Mouse (Mus musculus) lung, adult 2 months (tissue): ENCODE results near the gene Cass4. TPM values are rescaled to one million over a fixed set of nuclear protein-coding genes. Genes with fewer than 3 reads are reported as not detected.

Experiments used
- DNase-seq: peaks from one replicate; pipeline ENCODE4 v3.0.0; 2022
- H3K4me1 ChIP-seq: fragments of 200-500 bp; 2 replicates; pipeline ENCODE4 v1.6.1; 2011; ENCODE audit warnings: low read length; ENCODE audit not compliant: control insufficient read depth, insufficient read depth
- H3K4me3 ChIP-seq: fragments of 200-500 bp; replicated peaks from 2 replicates; pipeline ENCODE3; 2011; ENCODE audit warnings: low read depth, mild to moderate bottlenecking, control low read depth, low read length; ENCODE audit errors: extremely low read depth
- CTCF ChIP-seq: fragments of 200-500 bp; IDR thresholded peaks from 2 replicates; pipeline ENCODE4 v1.5.1; 2011; ENCODE audit warnings: mild to moderate bottlenecking, low read length, control low read depth; ENCODE audit not compliant: insufficient read depth
- POLR2A ChIP-seq: fragments of 200-500 bp; IDR thresholded peaks from 2 replicates; pipeline ENCODE4 v1.6.1; 2011; ENCODE audit warnings: low read depth, mild to moderate bottlenecking, control low read depth, low read length, borderline replicate concordance; ENCODE audit errors: extremely low read depth
- WGBS: fragments of 180-500 bp; shearing (Covaris S2); methylation state at CpG from one replicate; pipeline ENCODE4 v1.1.7; 2018; 5-methylcytosine and 5-hydroxymethylcytosine counted together
- polyA plus RNA-seq: library from polyadenylated mRNA; depleted of rRNA; stranded (reverse); fragments of >200 nt; gene quantifications from 2 replicates; pipeline ENCODE4 v1.2.3, GENCODE M21; 2012

The Cass4 gene
- polyA plus RNA-seq, 1 experiment: 7.6 TPM

DNA sequence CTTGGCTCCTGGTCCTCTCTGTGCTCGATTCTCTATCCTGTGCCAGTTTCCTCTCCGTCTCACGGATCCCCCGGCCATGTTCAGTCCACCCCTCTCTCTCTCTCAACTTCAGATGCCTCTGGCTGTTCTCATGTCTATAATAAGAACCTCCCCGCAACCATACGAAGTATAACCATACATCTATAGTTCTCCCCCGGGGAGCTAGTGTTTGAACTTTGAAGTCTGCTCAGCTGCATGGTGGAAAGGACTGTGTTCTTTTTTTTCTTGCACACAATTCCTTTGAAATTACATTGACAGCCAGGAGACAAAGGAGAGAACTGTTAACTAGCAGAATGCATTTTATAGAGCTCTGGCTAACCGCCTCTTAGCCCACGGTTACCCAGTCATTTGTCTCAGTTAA, 38.8 kb upstream of the Cass4 start:
- no peak for DNase-seq
- 77% methylated on average over 9 of the region's 9 CpGs for WGBS
- TF ChIP-seq POLR2A (no peak), CTCF (no peak)
- H3K4me1 ChIP-seq: 0 out of 2 replicates have a peak, but pooled peaks cover 2% of the 10 kb centered on the region
- no peak overlapping the region for H3K4me3 ChIP-seq

DNA sequence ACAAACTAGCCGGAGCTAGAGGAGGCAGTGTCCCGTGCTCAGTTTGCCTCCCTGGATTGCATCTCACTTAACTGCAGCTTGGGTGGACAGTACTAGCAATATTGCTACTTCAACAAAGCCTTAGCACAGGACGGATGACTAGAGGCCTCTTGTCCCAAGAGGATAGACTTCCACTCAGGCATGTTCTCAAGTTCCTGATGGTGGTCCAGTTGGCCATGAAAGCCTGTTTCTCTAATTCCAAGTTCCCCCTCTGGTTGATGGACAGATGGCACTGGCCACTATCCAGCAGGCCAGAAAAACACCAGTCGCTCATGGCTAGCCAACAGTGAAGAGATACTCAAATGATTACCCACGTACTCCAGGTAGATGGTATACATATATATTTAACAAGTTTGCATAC, 37.8 kb upstream of the Cass4 start:
- no peak for DNase-seq
- H3K4me1 ChIP-seq: no peaks in the 10 kb centered on the region
- 86% methylated on average over 5 of the region's 5 CpGs for WGBS
- no peak for TF ChIP-seq CTCF
- no peak for TF ChIP-seq POLR2A
- H3K4me3 ChIP-seq: no peak overlapping the region

DNA sequence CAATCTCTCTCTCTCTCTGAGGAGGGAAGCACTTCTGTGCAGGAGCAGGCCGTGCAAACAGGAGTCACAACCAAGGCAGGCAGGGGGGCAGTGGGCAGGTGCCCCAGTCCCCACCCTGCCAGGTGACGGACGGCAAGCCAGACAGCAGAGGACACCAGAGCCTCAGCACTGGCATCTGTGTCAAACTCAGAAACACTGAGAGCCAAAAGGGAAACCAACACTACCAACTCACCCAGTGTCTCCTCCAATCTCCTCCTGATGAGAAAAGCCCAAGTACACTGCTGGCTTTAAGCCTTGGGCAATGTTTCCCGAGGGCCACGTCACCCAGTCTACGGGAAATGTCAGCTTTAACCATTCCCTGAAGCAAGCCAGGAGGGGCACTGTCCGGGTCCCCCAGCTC, 30.4 kb upstream of the Cass4 start:
- WGBS: 80% methylated on average over 7 of the region's 7 CpGs
- no peak for TF ChIP-seq POLR2A
- TF ChIP-seq CTCF: no peak
- DNase-seq: no peak
- Histone ChIP-seq H3K4me3 (no peak overlapping the region), H3K4me1 (no peaks in the 10 kb centered on the region)

DNA sequence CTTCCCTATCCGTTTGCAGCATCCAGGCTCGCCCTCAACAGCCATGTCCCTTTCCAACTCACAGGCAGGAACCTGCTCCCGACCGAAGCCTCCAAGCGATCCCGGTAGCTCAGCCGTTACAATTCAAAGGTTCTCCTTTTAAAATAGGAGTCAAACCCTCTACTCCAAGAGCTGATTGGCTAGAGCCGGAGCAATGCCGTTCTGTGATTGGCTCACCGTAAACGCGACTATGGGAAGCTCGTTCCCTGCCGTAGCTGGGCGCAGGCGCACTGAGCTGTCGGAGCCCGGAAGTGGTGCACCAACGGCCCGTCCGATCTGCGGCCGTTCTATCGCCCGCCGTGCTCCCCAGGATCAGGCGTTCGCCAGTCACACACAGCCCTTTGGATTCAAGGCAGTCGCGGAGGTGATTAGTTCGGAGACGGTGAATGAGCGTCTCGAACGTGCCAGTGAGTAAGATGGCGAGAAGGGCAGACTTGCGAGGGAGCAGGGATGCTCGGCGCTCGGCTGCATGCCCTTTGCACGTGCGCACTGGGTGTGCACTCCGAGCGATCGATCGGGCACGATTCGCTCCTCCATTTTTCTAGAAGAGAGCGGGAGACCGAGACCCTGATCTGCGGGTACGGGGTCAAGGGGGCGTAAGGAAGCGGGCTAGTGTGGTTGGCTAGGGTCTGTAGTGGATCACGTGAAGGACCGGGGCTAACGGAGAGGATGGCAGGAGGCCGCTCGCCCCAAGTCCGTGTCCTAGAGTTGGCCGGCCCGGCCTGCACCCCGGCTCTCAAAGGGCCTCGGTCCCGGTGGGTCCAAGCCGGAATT, 23.0 kb upstream of the Cass4 start, which contains the start of the genes Aurka and Cstf1:
Gene Aurka (minus strand): TSS at position 125 of the 813 bp plus-strand sequence.
Gene Cstf1 (plus strand): TSS at position 271 of the 813 bp plus-strand sequence.
- under 1% methylated on average over 66 of the region's 66 CpGs for WGBS
- TF ChIP-seq POLR2A: peak; percentile 4; the same call in 1 of the 2 replicates
- no peak for TF ChIP-seq CTCF
- peak; percentile 94 for DNase-seq
- peak within 1 kb of the TSS; percentile 94 for H3K4me3 ChIP-seq
- H3K4me1 ChIP-seq: peaks cover 10% of the 10 kb centered on the region

DNA sequence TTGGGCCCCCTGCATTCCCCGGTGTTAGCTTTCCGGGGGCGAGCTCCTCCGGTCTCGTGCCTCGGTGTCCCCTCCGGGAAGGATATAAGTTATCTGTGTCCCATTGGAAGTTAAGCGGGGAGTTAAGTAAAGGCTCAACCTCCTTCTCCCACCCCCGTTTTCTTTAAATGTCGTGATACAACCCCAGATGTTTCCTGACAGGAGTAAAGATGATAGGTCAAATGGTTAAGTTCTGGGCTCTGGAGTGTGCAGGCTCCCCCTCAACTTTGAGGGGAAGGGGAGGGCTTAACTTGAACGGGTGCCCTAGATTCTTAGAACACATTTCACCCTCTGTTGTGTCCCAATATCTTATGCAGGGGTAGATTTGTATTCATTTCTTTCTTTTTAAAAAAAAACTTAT, 22.3 kb upstream of the Cass4 start:
- no peak for DNase-seq
- WGBS: 2% methylated on average over 11 of the region's 11 CpGs
- TF ChIP-seq CTCF (no peak), POLR2A (no peak)
- H3K4me3 ChIP-seq: peak overlapping the region; percentile 94
- H3K4me1 ChIP-seq: peaks cover 10% of the 10 kb centered on the region

DNA sequence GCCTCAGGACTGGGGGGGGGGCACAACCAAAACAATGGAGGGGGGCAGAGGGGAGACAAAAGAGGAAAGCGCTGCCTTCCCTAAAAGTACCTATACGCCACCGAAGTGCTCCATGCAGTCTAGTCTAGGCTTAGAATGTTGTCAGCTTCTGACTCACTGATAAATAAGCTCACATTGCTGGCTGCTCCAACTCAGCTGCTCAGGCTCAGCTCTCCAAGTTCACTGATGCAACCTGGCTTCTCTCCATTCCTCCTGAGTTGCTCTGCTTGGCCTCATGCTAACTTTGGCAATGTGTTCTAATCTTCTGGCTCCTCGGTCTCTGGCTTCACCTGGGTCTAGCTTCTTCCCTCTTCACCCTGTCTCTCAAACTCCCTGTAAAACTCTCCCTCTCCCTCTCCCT, 17.0 kb upstream of the Cass4 start:
- 68% methylated on average over 4 of the region's 4 CpGs for WGBS
- peaks cover 2% of the 10 kb centered on the region for H3K4me1 ChIP-seq
- no peak for DNase-seq
- TF ChIP-seq POLR2A (no peak), CTCF (no peak)
- no peak overlapping the region for H3K4me3 ChIP-seq

DNA sequence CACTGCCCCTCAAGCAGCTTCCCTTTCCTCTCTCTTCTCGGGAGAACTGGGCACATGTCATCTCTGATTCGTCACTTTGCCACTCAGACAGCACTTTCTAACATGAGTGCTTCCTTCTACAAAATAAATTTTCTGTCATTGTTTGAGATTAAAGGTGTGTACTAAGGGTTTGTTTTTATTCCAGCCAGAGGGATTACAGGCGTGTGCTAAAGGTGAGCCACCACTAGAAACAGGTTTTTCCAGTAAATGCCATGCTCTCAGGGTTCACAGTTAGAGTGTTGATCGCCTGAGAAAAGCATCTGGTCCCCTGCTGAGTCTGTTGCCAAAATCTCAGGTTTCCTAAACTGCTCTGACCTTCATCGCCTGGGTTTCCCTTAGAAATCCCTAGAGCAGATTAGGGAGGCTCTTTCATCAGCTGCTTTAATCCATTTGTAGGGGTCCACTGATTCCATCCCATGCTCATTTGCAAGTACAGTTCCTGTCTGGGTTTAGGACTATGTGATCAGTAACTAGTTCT, 16.5 kb upstream of the Cass4 start:
- TF ChIP-seq POLR2A: no peak
- no peak for TF ChIP-seq CTCF
- Histone ChIP-seq H3K4me1 (no peaks in the 10 kb centered on the region), H3K4me3 (no peak overlapping the region)
- WGBS: 57% methylated on average over 5 of the region's 5 CpGs
- no peak for DNase-seq

DNA sequence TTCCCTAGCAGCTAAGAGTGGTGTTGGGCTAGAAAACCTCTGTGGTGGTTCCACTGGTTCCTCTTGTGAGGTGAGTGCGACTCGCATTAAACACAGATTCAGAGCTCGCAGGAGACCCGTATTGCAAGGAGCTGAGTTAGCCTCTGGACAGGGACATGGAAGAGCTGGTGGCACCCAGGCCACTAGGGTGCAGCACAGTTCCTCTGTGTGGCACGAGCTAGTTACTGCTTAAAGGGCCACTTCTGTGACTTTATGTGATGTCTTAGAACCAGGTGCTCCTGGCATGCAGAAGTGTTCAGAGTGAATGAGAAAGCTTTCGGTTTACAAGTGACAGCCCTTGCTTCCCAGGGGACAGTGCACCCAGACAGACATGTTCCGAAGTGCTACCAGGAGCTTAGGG, 15.3 kb upstream of the Cass4 start:
- TF ChIP-seq CTCF (peak; percentile 78), POLR2A (no peak)
- DNase-seq: peak; percentile 25
- 60% methylated on average over 7 of the region's 7 CpGs for WGBS
- Histone ChIP-seq H3K4me3 (no peak overlapping the region), H3K4me1 (no peaks in the 10 kb centered on the region)

DNA sequence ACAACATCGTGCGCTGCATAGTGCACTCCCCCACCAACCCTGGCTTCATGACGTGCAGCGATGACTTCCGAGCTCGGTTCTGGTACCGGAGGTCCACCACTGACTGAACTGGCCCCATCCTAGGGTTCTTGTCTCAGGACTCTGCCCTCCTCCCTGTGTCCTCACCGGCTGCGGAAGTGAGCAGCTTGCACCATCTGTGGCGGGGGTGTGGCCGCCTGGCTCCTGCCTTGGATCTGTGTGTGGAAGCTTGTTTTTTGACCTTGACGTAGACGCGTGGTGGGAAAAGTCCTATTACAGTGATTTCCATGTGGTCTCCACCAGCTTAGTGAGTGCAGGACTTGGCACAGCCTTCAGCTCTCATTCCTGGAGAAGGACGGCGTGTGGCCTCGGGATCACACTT, 13.1 kb upstream of the Cass4 start:
- TF ChIP-seq CTCF (no peak), POLR2A (no peak)
- H3K4me1 ChIP-seq: no peaks in the 10 kb centered on the region
- H3K4me3 ChIP-seq: no peak overlapping the region
- no peak for DNase-seq
- 90% methylated on average over 17 of the region's 17 CpGs for WGBS

DNA sequence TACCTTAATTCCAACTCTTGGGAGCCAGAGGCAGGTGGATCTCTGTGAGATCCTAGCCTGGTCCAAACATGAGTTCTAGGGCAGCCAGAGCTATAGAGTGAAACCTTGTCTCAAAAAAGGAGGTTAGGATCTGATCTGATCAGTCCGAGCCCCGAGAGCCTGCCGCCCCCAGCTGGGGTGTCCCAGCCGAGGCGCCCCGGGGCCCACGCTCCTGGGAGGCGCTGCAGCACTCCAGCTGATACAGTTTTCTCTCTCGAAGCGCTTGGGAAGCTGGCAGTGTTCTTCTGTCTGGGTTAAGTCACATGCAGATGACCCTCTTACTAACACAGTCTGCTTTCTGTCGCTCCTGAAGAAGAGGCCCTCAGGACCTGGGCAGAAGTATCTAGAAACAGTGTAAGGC, 12.3 kb upstream of the Cass4 start:
- DNase-seq: no peak
- no peak for TF ChIP-seq POLR2A
- Histone ChIP-seq H3K4me3 (no peak overlapping the region), H3K4me1 (no peaks in the 10 kb centered on the region)
- WGBS: 90% methylated on average over 11 of the region's 11 CpGs
